Mouse (Mus musculus) A20 (cell line): ENCODE results near the gene Faap24.

Experiments used
- DNase-seq: peaks from one replicate; pipeline ENCODE4 v3.0.0-alpha.2; 2011; ENCODE audit warnings: low read depth, low spot score

The Faap24 gene

DNA sequence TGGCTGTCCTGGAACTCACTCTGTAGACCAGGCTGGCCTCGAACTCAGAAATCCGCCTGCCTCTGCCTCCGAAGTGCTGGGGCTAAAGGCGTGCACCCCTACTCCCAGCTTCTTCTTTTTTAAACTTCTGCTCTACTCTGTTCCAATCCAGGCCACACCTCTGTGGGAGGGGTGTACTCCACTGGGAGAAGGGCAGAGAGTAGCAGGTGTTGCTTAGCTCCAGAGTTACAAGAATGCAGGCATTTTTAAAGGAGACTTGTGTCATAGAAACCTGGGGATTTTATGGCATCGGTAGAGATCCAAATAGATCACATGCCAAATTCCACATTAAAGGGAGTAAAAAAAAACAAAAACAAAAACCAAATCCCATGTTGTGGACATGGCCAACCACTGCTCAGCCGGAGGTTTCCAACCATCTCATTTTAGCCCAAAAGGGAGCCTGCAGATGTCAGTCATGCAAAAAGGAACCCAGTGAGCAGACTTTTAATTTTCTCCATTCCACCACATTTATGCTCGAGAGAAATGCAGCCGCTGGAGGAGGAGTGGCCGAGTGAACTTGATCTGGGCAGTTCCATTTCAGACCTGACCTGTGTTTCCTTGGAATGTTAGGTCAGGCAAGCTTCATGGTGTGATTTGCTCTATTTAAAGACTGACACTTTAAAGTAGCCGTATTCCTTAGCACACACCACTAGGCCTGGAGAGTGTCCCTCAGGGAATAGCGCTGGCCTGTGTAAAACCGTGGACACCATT lies 31.3 kb downstream of the Faap24 start:
- DNase-seq: no peak

DNA sequence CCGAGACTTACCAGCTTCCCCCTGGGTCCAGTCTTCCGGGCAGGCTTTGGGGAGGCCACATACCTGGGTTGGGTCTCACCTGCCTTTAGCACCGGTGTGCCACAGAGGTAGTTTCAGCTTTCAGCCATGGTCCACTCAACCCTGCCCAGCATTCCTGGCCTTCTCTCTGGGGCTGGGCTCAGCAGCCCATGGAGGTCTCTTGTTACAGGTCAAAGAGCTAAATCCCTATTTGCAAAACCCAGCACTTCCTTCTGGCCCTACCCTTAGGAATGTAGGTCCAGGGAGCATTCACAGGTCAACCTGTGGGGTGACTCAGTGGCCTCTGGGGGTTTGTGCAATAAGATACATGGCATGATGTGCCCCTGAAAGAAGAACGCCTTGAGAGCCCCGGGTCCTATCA lies 33.8 kb downstream of the Faap24 start:
- no peak for DNase-seq

DNA sequence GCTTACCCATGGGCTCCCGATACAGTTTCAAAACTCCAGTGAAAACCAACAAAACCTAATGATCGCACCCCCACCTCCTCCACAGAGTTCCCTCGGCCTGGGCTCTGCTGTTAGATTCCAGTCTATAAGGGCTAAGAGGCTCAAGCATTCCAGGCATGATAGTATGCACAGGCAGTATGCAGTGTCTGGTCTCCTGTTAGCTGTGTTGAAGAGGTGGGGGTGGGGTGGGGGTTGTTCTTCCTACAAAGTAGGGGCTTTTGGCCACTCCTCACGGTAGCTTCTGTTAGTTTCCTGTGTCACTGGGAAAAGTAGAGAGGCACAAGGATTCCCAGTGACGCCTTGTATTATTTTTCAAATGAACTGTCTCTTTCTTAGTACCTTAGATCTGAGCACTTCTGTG lies 34.4 kb downstream of the Faap24 start:
- DNase-seq: no peak

DNA sequence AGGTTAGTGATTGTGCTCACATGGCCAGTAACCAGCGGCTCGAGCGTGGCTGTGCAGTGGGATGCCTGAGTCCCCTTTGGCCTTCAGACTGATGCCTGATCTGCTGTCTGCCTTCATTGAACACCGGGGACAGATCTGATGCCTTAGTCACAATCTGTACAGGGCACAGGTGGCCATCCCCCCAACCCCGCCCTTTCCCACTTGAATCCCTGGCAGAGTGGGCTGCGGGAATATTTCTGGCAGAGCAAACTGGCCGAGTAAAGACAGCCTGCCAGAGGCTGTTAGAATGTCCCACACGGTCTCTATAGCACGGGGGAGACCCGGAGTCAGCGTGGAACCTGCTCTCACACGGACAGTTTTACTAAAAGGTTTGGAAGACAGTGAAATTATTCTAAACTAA lies 39.0 kb downstream of the Faap24 start:
- DNase-seq: no peak

DNA sequence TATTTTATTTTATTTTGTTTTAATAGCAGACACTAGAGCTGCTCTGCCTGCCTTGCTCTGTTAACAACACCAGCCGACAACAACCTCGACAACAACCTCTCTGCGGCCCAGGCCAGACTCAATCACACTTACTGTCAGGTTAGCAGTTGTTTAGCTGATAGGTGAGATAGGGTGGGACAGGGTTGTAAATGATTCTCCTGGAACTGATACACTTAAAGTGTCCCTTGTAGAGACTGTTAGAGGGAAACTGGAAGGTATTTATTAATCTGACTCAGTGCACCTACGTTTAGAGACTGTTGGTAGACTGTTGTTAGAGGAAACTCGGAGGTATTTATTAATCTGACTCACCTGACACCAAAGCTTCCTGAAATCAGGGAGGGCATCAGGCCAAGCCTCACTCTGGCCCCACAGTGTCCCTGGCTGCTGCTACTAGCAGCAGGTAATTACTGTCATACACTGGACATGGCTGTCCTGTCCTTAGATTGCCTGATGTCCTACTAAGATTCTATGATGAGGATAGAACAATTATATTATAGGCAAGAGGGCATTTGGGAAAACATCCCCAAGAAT lies 41.2 kb downstream of the Faap24 start:
- no peak for DNase-seq

DNA sequence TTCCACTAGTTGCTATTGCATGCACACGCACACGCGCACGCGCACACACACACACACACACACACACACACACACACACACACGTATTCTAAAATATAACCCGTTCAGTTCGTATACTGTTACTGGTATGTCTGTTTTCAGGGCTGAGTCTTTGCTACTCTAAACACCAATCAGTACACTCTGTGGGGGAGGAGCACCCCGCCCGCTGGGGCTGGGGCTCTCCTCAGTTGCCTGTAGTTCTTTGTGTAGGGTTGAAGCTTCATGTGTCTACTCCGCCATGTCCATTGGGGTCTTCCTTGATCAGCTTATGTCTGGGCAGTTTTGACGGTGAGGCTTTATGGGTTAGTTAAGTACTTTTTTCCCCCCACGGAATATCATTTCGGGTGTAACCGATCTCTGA lies 43.3 kb downstream of the Faap24 start:
- DNase-seq: no peak

DNA sequence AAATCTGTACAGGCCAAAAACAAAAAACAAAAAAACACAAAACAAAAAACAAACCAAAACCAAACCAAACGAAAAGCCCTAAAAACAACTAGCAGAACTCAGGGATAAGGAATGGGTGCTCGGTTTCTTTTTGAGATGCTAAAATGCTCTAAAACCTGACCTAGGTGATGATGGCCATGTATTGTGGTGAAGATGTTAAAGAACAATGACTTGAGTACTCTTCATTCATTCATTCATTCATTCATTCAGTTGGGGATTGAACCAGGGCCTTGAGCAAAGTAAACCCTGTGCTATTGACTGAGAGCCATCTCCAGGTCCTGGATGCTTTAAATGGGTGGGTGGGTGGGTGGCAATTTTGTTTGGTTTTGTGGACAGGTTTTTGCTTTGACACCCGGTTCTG lies 45.5 kb downstream of the Faap24 start:
- no peak for DNase-seq

DNA sequence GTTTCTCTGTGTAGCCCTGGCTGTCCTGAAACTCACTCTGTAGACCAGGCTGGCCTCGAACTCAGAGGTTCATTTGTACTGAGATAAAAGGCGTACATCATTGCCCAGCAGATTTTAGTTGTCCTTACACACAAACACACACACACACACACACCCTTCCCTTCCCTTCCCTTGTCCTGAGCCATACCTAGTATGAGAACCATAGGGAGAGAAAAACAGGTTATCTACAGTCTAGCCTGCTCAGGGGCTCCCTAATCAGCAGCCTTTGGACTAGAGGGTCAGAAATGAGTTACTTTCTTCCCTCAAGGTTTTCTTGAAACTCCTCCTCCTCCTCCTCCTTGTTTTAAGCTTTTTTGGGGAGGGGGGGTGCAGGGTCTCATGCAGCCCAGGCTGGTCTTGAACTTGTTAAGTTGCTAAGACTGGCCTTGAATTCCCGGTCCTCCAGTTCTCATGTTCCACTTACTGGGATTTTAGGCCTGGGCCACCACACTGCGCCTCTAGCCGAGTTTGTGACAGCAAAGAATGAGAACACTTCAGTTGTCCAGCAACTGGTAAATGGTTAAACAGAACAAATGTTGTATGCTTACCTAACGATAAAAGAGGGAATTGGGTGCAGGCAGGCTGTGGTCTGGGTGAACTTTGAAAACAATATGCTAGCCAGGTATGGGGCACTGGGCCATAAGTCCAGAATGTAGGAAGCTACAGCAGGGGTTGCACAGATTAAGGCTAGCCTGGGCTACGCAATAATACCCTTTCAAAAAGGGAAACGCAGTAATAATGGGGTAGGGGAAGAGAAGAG lies 46.6 kb downstream of the Faap24 start:
- no peak for DNase-seq

DNA sequence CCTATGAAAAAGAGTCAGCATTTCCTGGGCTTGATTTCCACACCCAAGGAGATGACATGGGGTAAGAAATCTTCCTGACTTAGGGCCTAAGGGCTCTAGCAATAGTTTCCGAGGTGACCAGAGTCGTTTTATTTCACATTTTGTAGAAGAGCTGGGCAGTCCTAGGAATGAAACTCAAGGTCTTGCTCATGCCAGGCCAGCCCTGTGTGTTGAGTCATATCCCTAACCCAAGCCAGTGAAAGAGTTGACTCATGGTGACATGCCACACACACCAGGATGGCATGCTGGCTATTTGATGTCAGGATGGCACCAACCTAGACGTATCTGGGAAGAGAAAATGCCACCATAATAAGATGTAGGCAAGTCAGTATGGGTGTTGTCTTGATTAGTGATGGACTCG lies 47.6 kb downstream of the Faap24 start:
- no peak for DNase-seq

DNA sequence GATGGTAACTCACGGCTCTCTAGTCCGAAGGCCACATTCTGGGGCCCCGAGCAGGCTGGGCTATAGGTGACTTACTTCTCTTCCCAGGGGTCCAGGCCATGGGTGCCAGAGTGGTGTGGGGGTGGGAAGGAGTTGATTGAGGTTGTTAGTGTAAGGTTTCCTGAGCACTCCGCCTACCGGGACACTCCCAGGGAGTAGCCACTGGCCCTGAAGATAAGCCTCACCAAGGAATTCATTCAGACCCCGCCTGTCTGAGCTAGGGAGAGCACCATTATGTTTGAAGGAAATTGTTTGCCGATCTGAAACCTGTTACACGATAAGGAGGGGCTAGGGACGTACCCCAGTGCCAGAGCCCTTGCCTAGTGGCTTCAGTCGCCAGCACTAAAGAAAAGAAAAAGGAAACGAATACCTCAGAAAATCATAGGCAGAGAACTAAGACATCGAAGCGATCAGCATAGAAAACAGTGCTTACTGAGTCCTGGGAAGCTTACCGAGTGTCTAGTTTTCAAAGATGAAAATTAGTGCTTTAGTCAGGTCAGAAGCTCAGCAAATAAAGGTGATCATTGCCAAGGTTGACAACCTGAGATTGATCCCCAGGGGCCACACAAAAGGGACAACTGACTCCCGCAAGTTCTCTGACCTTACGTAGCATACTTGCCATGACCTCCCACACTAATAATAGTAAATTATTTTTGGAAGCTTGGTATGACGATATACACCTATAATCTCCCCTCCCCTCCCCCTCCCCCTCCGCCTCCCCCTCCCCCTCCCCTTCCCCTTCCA lies 48.5 kb downstream of the Faap24 start:
- no peak for DNase-seq

DNA sequence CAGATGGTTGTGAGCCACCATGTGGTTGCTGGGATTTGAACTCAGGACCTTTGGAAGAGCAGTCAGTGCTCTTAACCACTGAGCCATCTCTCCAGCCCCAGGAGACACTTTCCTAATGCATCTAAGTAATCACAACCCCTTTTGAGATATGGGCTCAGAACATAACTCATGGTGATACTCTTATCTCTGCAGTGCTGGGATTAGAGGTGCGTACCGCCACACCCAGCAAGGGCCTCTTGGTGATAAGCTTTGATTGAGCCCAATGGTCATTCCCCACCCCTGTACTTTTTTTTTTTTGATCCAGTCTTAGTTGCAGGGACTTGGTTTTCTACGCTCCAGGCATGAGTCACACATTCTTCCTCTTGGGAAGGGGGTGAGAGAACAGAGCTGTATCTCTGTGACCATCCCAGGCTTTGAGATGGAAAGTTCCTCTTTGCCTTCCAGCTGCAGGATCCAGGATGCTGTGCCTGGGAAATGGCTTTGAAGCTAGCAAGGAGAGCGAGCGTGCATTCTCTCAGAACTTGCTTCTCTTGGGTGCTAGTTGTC lies 51.8 kb downstream of the Faap24 start:
- no peak for DNase-seq

DNA sequence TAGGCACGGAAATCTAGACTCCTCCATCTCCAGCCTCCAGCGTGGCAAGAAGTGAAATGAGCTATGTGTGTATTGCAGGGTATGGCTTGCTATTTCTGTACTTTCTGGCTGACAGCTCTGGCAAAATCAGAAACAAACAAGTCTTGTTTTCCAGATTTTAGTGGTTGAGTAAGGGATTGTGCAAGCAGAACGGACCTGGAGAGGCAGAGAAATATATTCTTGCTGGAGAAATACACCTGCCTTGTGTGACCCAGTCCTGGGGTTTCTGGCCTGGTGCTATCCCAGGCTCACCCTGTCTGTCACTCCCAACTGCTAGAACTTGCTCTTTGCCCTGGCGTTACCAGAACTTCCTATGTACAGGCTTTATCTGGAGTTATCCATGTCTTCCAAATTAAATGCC lies 54.1 kb downstream of the Faap24 start:
- no peak for DNase-seq
